Mouse (Mus musculus): ENCODE measurements around the gene A3galt2.

DNA sequence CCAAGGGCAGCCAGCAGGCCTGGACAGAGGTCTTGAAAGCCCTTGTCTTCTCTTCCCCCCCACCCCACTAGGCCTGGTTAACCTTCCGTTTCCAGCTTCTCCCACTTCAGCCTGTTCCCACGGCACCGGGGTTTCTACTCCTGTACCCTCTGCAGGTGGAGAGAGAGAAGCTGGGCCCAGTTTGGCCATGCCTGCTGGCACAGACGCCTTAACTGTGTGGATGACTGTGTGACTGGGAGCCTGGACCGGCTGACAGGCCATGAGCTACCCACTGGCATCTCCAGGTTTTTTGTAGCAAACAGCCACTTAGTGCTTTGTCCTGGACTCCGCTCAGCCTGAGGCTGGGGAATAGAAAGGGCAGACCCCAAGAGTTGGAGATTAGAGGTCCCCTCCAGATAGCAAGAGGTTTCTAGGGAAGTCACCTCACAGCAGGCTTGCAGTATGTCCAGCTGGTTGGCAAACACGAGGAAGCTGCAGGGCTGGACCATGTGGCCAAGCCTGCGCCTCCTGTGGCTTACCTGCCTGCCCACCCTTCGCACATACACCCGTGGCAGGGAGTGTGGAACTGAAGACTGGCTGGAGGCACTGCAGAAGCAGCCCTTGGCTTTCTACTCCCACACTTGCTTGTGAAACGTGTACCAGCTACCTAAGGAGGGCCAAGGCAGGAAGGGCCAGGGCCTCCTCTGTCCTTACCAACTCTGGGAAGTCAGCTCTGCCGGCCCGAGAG, 3.0 kb upstream of the A3galt2 start:
- no peak for TF ChIP-seq CTCF (IDR thresholded peaks at IDR 0.05; ENCODE audit: borderline replicate concordance, insufficient read depth, low read length)
- TF ChIP-seq POLR2A (IDR thresholded peaks at IDR 0.05; ENCODE audit: low read depth, low read length) = no peak
